10 mouse cellular contexts compared by ENCODE assay signal in genomic region chr17:9759421-9759852, GRCm38 (mm10).
DNase-seq lines count a peak whose midpoint lies in the region; ATAC-seq and TF ChIP-seq lines count a peak whose summit lies in the region.
"Had no signal": no experiment of that assay in that cellular context is flagged by ENCODE, and none has a peak within 500 bp of the region (broad histone marks: within the 10 kb centered on the region; RNA-seq: fewer than 3 reads in every experiment).

No protein-coding gene starts in this region.

- H3K4me1 ChIP-seq in cerebellum, adult 2 months (ENCODE audit: control insufficient read depth, insufficient read depth, low read length) = no peaks in the 10 kb centered on the region
- peaks cover 0 to 20% of the 10 kb centered on the region in 2 experiments; a peak in 2 of 4 replicates for H3K4me1 ChIP-seq in CH12.LX (ENCODE audit: control insufficient read depth in 1 of 2, insufficient read depth in 2 of 2)
- peaks cover 5% of the 10 kb centered on the region for H3K4me1 ChIP-seq in embryonic facial prominence, embryonic 12.5 days
- peaks cover 11% of the 10 kb centered on the region for H3K4me1 ChIP-seq in limb, embryonic 10.5 days

- no peaks in the 10 kb centered on the region for H3K36me3 ChIP-seq in CH12.LX (replicated peaks in 1 of 2; ENCODE audit: control insufficient read depth in 1 of 2, insufficient read depth in 1 of 2, low read length in 1 of 2)
- H3K36me3 ChIP-seq in embryonic facial prominence, embryonic 12.5 days = no peaks in the 10 kb centered on the region
- no peaks in the 10 kb centered on the region for H3K36me3 ChIP-seq in limb, embryonic 10.5 days
- no peaks in the 10 kb centered on the region for H3K36me3 ChIP-seq in splenic B cell, adult 2 months (ENCODE audit: control insufficient read depth, insufficient read depth, low read length, poor library complexity, severe bottlenecking)
- H3K36me3 ChIP-seq: embryonic facial prominence, embryonic 15.5 days; liver, embryonic 13.5 days had no signal

- H3K27me3 ChIP-seq in cerebellum, adult 2 months (ENCODE audit: control insufficient read depth, insufficient read depth, low read length) = no peaks in the 10 kb centered on the region
- H3K27me3 ChIP-seq in CH12.LX (replicated peaks) = no peaks in the 10 kb centered on the region
- no peaks in the 10 kb centered on the region; the same call in 1 of the 2 replicates for H3K27me3 ChIP-seq in embryonic facial prominence, embryonic 12.5 days
- peaks cover 31% of the 10 kb centered on the region; the same call in 1 of the 2 replicates for H3K27me3 ChIP-seq in limb, embryonic 10.5 days (ENCODE audit: low read depth, poor library complexity, severe bottlenecking)
- no peaks in the 10 kb centered on the region for H3K27me3 ChIP-seq in splenic B cell, adult 2 months (ENCODE audit: control insufficient read depth, insufficient read depth, low read length, poor library complexity, severe bottlenecking)
- H3K27me3 ChIP-seq: liver, embryonic 13.5 days had no signal

- H3K4me2 ChIP-seq in CH12.LX (ENCODE audit: insufficient read depth, low read depth, poor library complexity, severe bottlenecking) = no peak overlapping the region
- no peak overlapping the region for H3K4me2 ChIP-seq in embryonic facial prominence, embryonic 12.5 days (replicated peaks)
- H3K4me2 ChIP-seq: embryonic facial prominence, embryonic 15.5 days; liver, embryonic 13.5 days had no signal

- TF ChIP-seq RAD21 in CH12.LX (IDR thresholded peaks at IDR 0.05; ENCODE audit: low read depth, low read length) = no peak; the same call in none of the 2 replicates

- TF ChIP-seq POLR2A in cerebellum, adult 2 months (IDR thresholded peaks at IDR 0.05; ENCODE audit: borderline replicate concordance, insufficient read depth, low read length) = no peak
- TF ChIP-seq POLR2A in CH12.LX (IDR thresholded peaks at IDR 0.05; ENCODE audit: low read depth, low read length) = no peak

- in situ Hi-C loops in CH12.LX (cut with MboI; ENCODE audit: low pct_ligation_motif_present, low pct_unique_long_range_greater_than_20kb, low sequenced_read_pairs) = no loop called here

- no peak for DNase-seq in cerebellum, adult 2 months
- DNase-seq in cerebellum, adult 11-12 months = no peak
- DNase-seq in CH12.LX (ENCODE audit: extremely low read depth) = no peak
- DNase-seq in heart, postnatal 10 days = peak; percentile 70 to 76
- DNase-seq in limb, embryonic 10.5 days (ENCODE audit: low spot score) = peak; percentile 57
- peak; percentile 10 for DNase-seq in splenic B cell, adult 2 months (ENCODE audit: low read depth, low spot score)
- DNase-seq in layer of hippocampus, adult 9-11 months = no peak
- DNase-seq: liver, embryonic 13.5 days had no signal

- TF ChIP-seq EP300 in CH12.LX (IDR thresholded peaks at IDR 0.05; ENCODE audit: low read length) = no peak

- no peak; the same call in 1 of the 2 replicates for TF ChIP-seq CTCF in cerebellum, adult 2 months (IDR thresholded peaks at IDR 0.05; ENCODE audit: borderline replicate concordance, insufficient read depth, low read depth, low read length)
- peak in 1 of 2 experiments; percentile 35; a peak in 2 of 4 replicates for TF ChIP-seq CTCF in CH12.LX (conservative IDR thresholded peaks at IDR 0.05 in 1 of 2, IDR thresholded peaks at IDR 0.05 in 1 of 2; ENCODE audit: low read depth in 2 of 2, low read length in 2 of 2)

- no peak overlapping the region for H3K9ac ChIP-seq in CH12.LX (ENCODE audit: insufficient read depth, low read depth)
- no peak overlapping the region for H3K9ac ChIP-seq in embryonic facial prominence, embryonic 12.5 days
- H3K9ac ChIP-seq: embryonic facial prominence, embryonic 15.5 days; liver, embryonic 13.5 days had no signal

- no peak overlapping the region for H3K4me3 ChIP-seq in cerebellum, adult 2 months (replicated peaks; ENCODE audit: insufficient read depth, low read depth, low read length)
- no peak overlapping the region for H3K4me3 ChIP-seq in CH12.LX (replicated peaks in 1 of 3; ENCODE audit: low read depth in 2 of 3, low read length in 2 of 3, poor library complexity in 1 of 3)
- no peak overlapping the region for H3K4me3 ChIP-seq in embryonic facial prominence, embryonic 12.5 days
- no peak overlapping the region for H3K4me3 ChIP-seq in limb, embryonic 10.5 days
- H3K4me3 ChIP-seq: embryonic facial prominence, embryonic 15.5 days; liver, embryonic 13.5 days had no signal

- H3K27ac ChIP-seq in cerebellum, adult 2 months (ENCODE audit: insufficient read depth, low read length) = peak overlapping the region; percentile 55
- H3K27ac ChIP-seq in CH12.LX (ENCODE audit: insufficient read depth, low read depth) = no peak overlapping the region
- H3K27ac ChIP-seq in embryonic facial prominence, embryonic 12.5 days = no peak overlapping the region
- no peak overlapping the region for H3K27ac ChIP-seq in limb, embryonic 10.5 days
- H3K27ac ChIP-seq: embryonic facial prominence, embryonic 15.5 days; liver, embryonic 13.5 days had no signal

- H3K9me3 ChIP-seq in CH12.LX (replicated peaks; ENCODE audit: low read length) = no peaks in the 10 kb centered on the region
- no peaks in the 10 kb centered on the region for H3K9me3 ChIP-seq in embryonic facial prominence, embryonic 12.5 days
- no peaks in the 10 kb centered on the region for H3K9me3 ChIP-seq in limb, embryonic 10.5 days (replicated peaks)
- H3K9me3 ChIP-seq: embryonic facial prominence, embryonic 15.5 days; liver, embryonic 13.5 days had no signal

- peak; percentile 13; the same call in 1 of the 2 replicates for ATAC-seq in embryonic facial prominence, embryonic 12.5 days (ENCODE audit: insufficient number of reproducible peaks, insufficient read depth, low FRiP score, low TSS enrichment)

- no peaks in the 10 kb centered on the region for H3K79me2 ChIP-seq in CH12.LX (replicated peaks; ENCODE audit: control insufficient read depth, extremely low read depth, insufficient read depth, poor library complexity, severe bottlenecking)

- 26% methylated on average over 7 of the region's 7 CpGs for WGBS in cerebellum, adult 2 months
- WGBS in embryonic facial prominence, embryonic 12.5 days = 29% methylated on average over 7 of the region's 7 CpGs
- WGBS in limb, embryonic 10.5 days = 46% methylated on average over 7 of the region's 7 CpGs

- dilution Hi-C loops in CH12.LX (cut with MboI; ENCODE audit: extremely low pct_ligation_motif_present, extremely low pct_unique_long_range_greater_than_20kb, low sequenced_read_pairs) = no loop called here

- intact Hi-C loops in heart, postnatal 10 days (cut with DNase I) = loop anchor here (2.0 to 10.0 kb wide), 6 partner anchors 337 to 1305 kb away; no protein-coding TSS in a partner anchor

TF ChIP-seq in CH12.LX, 34 proteins besides CTCF, POLR2A, EP300 and RAD21:
- TF ChIP-seq ELF1 (IDR thresholded peaks at IDR 0.05; ENCODE audit: low read depth, low read length) (no peak), ZKSCAN1 (IDR thresholded peaks at IDR 0.05; ENCODE audit: borderline replicate concordance, low read depth, low read length) (peak; percentile 35; the same call in 1 of the 2 replicates), CHD1 (IDR thresholded peaks at IDR 0.05; ENCODE audit: low read depth, low read length) (no peak), UBTF (IDR thresholded peaks at IDR 0.05; ENCODE audit: low read depth, low read length) (no peak), CHD2 (IDR thresholded peaks at IDR 0.05; ENCODE audit: low read length) (no peak)

Comparison
In these comparisons a context has a peak if more than half of its experiments do, and no peak if none do; other contexts are left out.
1. DNase-seq: peak in heart, postnatal 10 days (2 of 2), limb, embryonic 10.5 days (single experiment) and splenic B cell, adult 2 months (single experiment); none in cerebellum, adult 2 months (0 of 2), cerebellum, adult 11-12 months (single experiment), CH12.LX (single experiment) and layer of hippocampus, adult 9-11 months (single experiment).